Mouse (Mus musculus): Measurements from ENCODE around the gene Pfkm.

GRCm38 (mm10) chr15:98154146-98154545, 61.8 kb downstream of the Pfkm start:
- TF ChIP-seq POLR2A (IDR thresholded peaks at IDR 0.05; ENCODE audit: insufficient read length, low read depth) (no peak), E2F4 (IDR thresholded peaks at IDR 0.05; ENCODE audit: insufficient read depth) (no peak), CEBPB (IDR thresholded peaks at IDR 0.05; ENCODE audit: insufficient read depth, poor library complexity, severe bottlenecking) (no peak), MAX (IDR thresholded peaks at IDR 0.05; ENCODE audit: low read depth) (no peak), TCF3 (IDR thresholded peaks at IDR 0.05; ENCODE audit: insufficient read length, low read depth) (no peak), TCF12 (IDR thresholded peaks at IDR 0.05; ENCODE audit: insufficient read depth, poor library complexity, severe bottlenecking) (no peak), MYOG (IDR thresholded peaks at IDR 0.05; ENCODE audit: control insufficient read depth in 1 of 3, insufficient read depth in 1 of 3, insufficient read length in 2 of 3, low read depth in 2 of 3) (no peak)

Data from myocyte (in vitro differentiated cells).